Mouse (Mus musculus) midbrain, postnatal 0 days (tissue): ENCODE data around the gene Gm32742. TPM values are rescaled to one million over a fixed set of nuclear protein-coding genes. Genes with fewer than 3 reads are reported as not detected.

Experiments used
- ATAC-seq: fragments of 200-750 bp; cut with Nextera tagmentation; 2 replicates; pipeline ENCODE4 v1.8.0; 2017; ENCODE audit warnings: moderate number of reproducible peaks, mild to moderate bottlenecking, moderate TSS enrichment, moderate library complexity; ENCODE audit not compliant: low FRiP score
- DNase-seq: peaks from one replicate; pipeline ENCODE4 v3.0.0-alpha.2; 2015; ENCODE audit warnings: low spot score
- H3K27ac ChIP-seq: fragments of 300-500 bp; sonication (generic); 2 replicates; pipeline ENCODE4 v1.5.1; 2014; ENCODE audit warnings: low read depth, mild to moderate bottlenecking, low read length, mixed read lengths
- H3K27me3 ChIP-seq: fragments of 300-500 bp; sonication (generic); 2 replicates; pipeline ENCODE4 v1.6.1; 2014; ENCODE audit warnings: low read length, control low read depth, mixed read lengths; ENCODE audit not compliant: insufficient read depth
- H3K36me3 ChIP-seq: fragments of 300-500 bp; sonication (generic); 2 replicates; pipeline ENCODE4 v1.6.1; 2014; ENCODE audit warnings: low read length, control low read depth, mixed read lengths; ENCODE audit not compliant: insufficient read depth
- H3K4me1 ChIP-seq: fragments of 300-500 bp; sonication (generic); 2 replicates; pipeline ENCODE4 v1.6.1; 2014; ENCODE audit warnings: mild to moderate bottlenecking, control low read depth, antibody characterized with exemption, low read length, mixed read lengths; ENCODE audit not compliant: insufficient read depth
- H3K4me2 ChIP-seq: fragments of 300-500 bp; sonication (generic); 2 replicates; pipeline ENCODE4 v1.6.1; 2014; ENCODE audit warnings: low read depth, mild to moderate bottlenecking, low read length, mixed read lengths; ENCODE audit not compliant: poor library complexity, severe bottlenecking
- H3K4me3 ChIP-seq: fragments of 300-500 bp; sonication (generic); 2 replicates; pipeline ENCODE4 v1.5.1; 2014; ENCODE audit warnings: low read depth, mild to moderate bottlenecking, low read length, moderate library complexity
- H3K9ac ChIP-seq: fragments of 300-500 bp; sonication (generic); replicated peaks from 2 replicates; pipeline ENCODE4 v1.6.1; 2014; ENCODE audit warnings: mild to moderate bottlenecking, low read length, moderate library complexity, mixed read lengths; ENCODE audit not compliant: poor library complexity, severe bottlenecking
- H3K9me3 ChIP-seq: fragments of 300-500 bp; sonication (generic); 2 replicates; pipeline ENCODE4 v1.6.1; 2016; ENCODE audit warnings: low read length, control low read depth
- CTCF ChIP-seq: IDR thresholded peaks from 2 replicates; pipeline ENCODE4 v1.5.1; 2016; ENCODE audit warnings: antibody characterized with exemption, mild to moderate bottlenecking
- WGBS: fragments of 180-500 bp; shearing (Covaris S2); extraction: QIAGEN DNeasy Blood & Tissue Kit; methylation state at CpG from one replicate; pipeline ENCODE4 v1.1.7; 2014; 5-methylcytosine and 5-hydroxymethylcytosine counted together
- polyA plus RNA-seq: library from polyadenylated mRNA; unstranded; fragments of >200 nt; fragmentation: Nextera tagmentation; extraction: Ambion mirVana; gene quantifications from 2 replicates; pipeline ENCODE4 v1.2.1, GENCODE M21; 2015
- total RNA-seq: library from RNA; depleted of rRNA; stranded (reverse); fragments of >200 nt; gene quantifications from 2 replicates; pipeline ENCODE4 v1.2.3, GENCODE M21; 2014

The Gm32742 gene
- total and polyA plus RNA-seq, 2 experiments from 2014 or later = not detected

DNA sequence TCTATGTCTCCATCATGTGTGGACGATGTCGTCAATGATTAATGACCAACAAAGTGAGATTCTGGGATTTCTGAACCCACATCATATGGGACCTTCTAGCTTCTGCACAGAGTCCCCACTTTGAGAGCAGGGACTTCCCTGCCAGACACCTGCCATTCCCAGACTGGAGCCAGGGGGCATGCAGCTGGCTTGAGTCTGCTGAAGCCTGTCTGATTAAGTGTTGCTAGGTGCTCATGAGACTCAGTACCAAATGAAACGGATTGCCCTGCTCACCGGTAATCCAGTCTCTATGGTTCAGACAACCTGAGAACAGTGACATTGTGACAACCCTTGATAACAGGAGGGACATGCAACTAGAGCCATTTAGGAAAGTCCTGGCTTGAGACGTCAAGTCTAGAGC is 1.3 kb downstream of the Gm32742 start:
- Histone ChIP-seq H3K9ac (no peak overlapping the region), H3K36me3 (no peaks in the 10 kb centered on the region), H3K27me3 (no peaks in the 10 kb centered on the region), H3K27ac (no peak overlapping the region), H3K4me1 (no peaks in the 10 kb centered on the region), H3K4me2 (no peak overlapping the region), H3K4me3 (no peak overlapping the region), H3K9me3 (no peaks in the 10 kb centered on the region)
- ATAC-seq (no peak), DNase-seq (no peak)
- peak; percentile 49 for TF ChIP-seq CTCF
- 82% methylated on average over 5 of the region's 5 CpGs for WGBS

DNA sequence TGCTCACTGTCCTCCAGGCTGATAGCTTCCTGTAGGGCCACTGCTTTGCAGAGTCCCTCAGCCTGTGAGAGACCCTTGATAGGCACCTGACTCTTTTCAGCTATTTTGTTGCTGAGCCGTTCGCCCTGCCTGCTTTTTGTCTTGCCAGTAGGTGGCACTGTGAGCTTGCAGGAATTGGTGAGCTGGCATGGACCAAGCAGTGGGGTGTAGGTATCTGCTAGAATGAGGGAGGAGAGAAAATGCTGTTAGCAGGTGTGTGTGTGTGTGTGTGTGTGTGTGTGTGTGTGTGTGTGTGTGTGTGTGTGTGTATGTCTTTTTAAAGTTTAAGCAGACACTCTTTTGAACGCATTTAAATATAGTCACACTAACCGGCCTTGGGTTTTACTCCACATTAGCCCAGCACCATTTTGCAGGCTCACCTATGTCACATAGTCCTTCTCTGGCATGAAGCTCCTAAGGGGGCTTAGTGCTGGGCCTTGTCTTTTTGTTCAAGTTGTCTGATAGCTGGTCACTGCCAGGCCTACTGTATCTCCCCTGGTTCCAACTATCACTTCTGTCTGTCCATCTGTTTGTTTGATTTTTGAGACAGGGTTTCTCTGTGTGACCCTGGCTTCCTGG is 3.4 kb downstream of the Gm32742 start:
- Histone ChIP-seq H3K4me1 (no peaks in the 10 kb centered on the region), H3K27ac (no peak overlapping the region), H3K9me3 (no peaks in the 10 kb centered on the region), H3K27me3 (no peaks in the 10 kb centered on the region), H3K36me3 (no peaks in the 10 kb centered on the region), H3K4me2 (no peak overlapping the region), H3K9ac (no peak overlapping the region), H3K4me3 (no peak overlapping the region)
- DNase-seq (peak; percentile 84), ATAC-seq (peak; percentile 86)
- 25% methylated on average over 4 of the region's 4 CpGs for whole genome bisulfite sequencing
- peak; percentile 99 for TF ChIP-seq CTCF

DNA sequence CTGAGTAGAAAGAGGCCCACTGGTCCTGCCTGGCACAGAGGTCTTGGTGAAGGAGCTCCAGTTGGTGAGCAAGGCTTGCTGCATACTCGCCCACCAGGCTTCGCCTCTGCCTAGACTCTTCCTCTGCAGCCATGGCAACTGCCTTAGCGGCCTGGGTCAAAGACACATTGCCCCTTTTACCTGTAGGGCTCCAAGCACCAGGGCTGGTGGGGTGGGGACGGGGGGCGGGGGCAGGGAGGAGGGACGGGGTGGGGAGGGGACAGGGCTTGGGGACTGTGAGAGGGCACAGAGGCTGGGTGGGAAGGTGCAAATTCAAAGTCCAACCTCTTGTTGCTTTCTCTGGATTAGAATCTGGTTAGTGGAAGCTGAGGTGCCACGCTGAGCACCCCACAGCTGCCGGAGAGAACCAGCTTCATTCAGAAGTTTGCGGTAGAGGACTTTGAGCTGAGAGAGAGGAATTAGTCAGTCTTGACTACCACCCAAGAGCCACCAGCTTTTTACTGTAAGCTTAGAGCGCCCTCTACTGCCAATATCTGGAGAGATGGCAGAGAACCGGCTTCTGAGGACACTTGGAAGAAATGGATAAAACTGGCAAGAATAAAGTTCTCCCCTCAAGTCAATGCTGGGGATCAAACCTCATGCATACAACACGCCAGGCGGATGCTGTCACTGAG is 13.1 kb downstream of the Gm32742 start:
- WGBS = 19% methylated on average over 13 of the region's 13 CpGs
- ATAC-seq (peak; percentile 62), DNase-seq (peak; percentile 91)
- Histone ChIP-seq H3K9ac (no peak overlapping the region), H3K4me1 (no peaks in the 10 kb centered on the region), H3K27ac (no peak overlapping the region), H3K27me3 (no peaks in the 10 kb centered on the region), H3K4me2 (no peak overlapping the region), H3K4me3 (no peak overlapping the region), H3K9me3 (no peaks in the 10 kb centered on the region), H3K36me3 (no peaks in the 10 kb centered on the region)
- TF ChIP-seq CTCF = peak; percentile 90

DNA sequence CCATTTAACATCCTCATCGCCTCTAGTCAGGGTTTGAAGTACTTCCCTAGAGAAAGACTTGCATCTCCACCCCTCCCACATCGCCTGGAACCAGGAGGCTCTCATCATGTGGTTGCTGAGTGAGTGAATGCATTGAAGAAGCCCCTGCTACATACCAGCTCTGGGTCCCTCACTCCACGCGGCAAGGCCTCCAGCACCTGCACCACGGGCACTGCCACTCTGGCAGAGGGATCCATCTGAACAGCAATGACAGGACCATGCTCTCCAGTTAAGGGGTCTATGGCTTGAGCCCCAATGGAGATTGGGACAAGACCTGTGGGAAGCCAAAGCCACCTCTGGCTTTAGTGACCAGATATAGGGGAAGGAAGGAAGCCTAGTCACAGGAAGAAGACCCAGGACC is 18.0 kb downstream of the Gm32742 start:
- Histone ChIP-seq H3K36me3 (no peaks in the 10 kb centered on the region), H3K9me3 (no peaks in the 10 kb centered on the region), H3K9ac (no peak overlapping the region), H3K27ac (no peak overlapping the region), H3K4me1 (no peaks in the 10 kb centered on the region), H3K4me2 (no peak overlapping the region), H3K27me3 (no peaks in the 10 kb centered on the region), H3K4me3 (no peak overlapping the region)
- ATAC-seq (no peak), DNase-seq (no peak)
- WGBS = 90% methylated on average over 5 of the region's 5 CpGs
- no peak for TF ChIP-seq CTCF

DNA sequence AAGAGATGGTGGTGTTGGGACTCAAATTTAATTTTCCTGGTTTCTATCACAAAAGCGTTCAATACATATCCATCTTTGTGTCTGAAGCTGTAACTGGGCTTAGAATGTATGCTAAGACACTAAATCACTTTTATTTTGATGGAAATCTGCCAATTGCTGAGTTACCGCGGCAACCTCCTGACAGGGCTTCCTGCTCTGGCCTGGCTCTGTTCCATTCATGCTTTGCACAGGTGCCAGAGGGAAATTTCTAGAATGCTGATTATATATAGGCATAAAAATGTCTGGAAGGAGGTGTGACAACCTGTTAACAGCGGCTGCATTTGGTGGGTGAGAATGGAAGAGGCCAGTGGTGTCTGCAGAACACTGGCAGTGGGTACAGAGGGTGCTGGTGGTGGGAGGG is 18.8 kb downstream of the Gm32742 start:
- H3K9ac ChIP-seq = no peak overlapping the region
- DNase-seq (peak; percentile 51), ATAC-seq (no peak)
- 47% methylated on average over 4 of the region's 4 CpGs for WGBS
- H3K36me3 ChIP-seq = no peaks in the 10 kb centered on the region
- H3K9me3 ChIP-seq = no peaks in the 10 kb centered on the region
- no peak overlapping the region for H3K27ac ChIP-seq
- no peak overlapping the region for H3K4me3 ChIP-seq
- no peak overlapping the region for H3K4me2 ChIP-seq
- no peaks in the 10 kb centered on the region for H3K4me1 ChIP-seq
- no peaks in the 10 kb centered on the region for H3K27me3 ChIP-seq
- no peak for TF ChIP-seq CTCF

DNA sequence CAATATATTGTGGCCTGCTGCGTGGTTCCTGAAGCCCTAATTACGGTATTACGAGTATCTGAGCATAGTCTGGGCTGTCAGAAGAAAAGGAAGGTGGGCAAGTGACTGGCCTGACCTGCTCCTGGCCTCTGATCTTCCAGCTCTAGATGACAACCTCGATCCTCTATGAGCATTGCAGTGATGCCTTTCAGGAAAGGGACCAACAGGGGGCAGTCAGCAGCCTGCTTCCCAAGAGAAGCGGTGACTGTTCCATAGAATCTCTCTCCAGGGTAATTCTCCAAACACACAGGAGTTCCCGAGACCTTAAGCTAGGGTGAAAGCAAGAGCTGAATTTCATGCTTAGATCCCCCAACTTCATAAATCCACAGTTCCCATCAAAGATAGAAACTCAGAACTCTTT is 21.1 kb downstream of the Gm32742 start:
- 73% methylated on average over 6 of the region's 6 CpGs for WGBS

More for the DNA sequence above, 21.1 kb downstream of the Gm32742 start:
- H3K9me3 ChIP-seq = no peaks in the 10 kb centered on the region
- H3K27ac ChIP-seq = no peak overlapping the region
- H3K4me3 ChIP-seq = no peak overlapping the region
- no peak overlapping the region for H3K9ac ChIP-seq
- 0 out of 2 replicates have a peak, but pooled peaks have one; percentile 16 for TF ChIP-seq CTCF
- H3K4me2 ChIP-seq = no peak overlapping the region
- no peak for ATAC-seq
- no peak for DNase-seq
- no peaks in the 10 kb centered on the region for H3K36me3 ChIP-seq
- H3K27me3 ChIP-seq = no peaks in the 10 kb centered on the region
- no peaks in the 10 kb centered on the region for H3K4me1 ChIP-seq
